Mouse (Mus musculus): Measurements from ENCODE around the gene Tmem33.

DNA sequence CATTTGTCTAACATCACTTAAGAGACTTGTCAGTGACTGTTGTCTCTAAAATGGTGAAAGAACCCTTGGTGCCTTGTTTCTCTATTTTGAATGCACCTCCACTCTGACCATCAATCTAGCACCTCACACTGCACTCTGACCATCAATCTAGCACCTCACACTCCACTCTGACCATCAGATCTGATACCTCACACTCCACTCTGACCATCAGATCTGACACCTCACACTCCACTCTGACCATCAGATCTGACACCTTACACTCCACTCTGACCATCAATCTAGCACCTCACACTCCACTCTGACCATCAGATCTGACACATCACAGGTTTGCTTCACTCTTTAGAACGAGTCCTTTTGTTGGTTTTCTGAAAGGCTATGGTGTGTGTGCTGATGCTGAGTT lies 63.7 kb downstream of the Tmem33 start:
- TF ChIP-seq CTCF (IDR thresholded peaks at IDR 0.05; ENCODE audit: low read depth, low read length), result no peak
- no peak for TF ChIP-seq POLR2A (IDR thresholded peaks at IDR 0.05; ENCODE audit: borderline replicate concordance, low read depth, low read length)

Data from bone marrow macrophage, adult 2 months (primary cell).